Mouse (Mus musculus) testis, adult 2 months (tissue): ENCODE data around the gene Sds. TPM values are rescaled to one million over a fixed set of nuclear protein-coding genes. Genes with fewer than 3 reads are reported as not detected.

ENCODE experiments used
- H3K27ac ChIP-seq: fragments of 200-500 bp; 2 replicates; pipeline ENCODE4 v1.5.1; 2012; ENCODE audit warnings: low read depth, low read length; ENCODE audit not compliant: control insufficient read depth, insufficient read depth
- H3K27me3 ChIP-seq: fragments of 200-500 bp; 2 replicates; pipeline ENCODE4 v1.6.1; 2012; ENCODE audit warnings: mild to moderate bottlenecking, low read length, moderate library complexity; ENCODE audit not compliant: control insufficient read depth, insufficient read depth
- H3K36me3 ChIP-seq: fragments of 200-500 bp; 2 replicates; pipeline ENCODE4 v1.6.1; 2012; ENCODE audit warnings: mild to moderate bottlenecking, low read length; ENCODE audit not compliant: control insufficient read depth, insufficient read depth
- H3K4me1 ChIP-seq: fragments of 200-500 bp; 2 replicates; pipeline ENCODE4 v1.6.1; 2012; ENCODE audit warnings: low read length; ENCODE audit not compliant: control insufficient read depth, insufficient read depth
- H3K4me3 ChIP-seq: fragments of 200-500 bp; 2 replicates; pipeline ENCODE4 v1.5.1; 2012; ENCODE audit warnings: low read depth, mild to moderate bottlenecking, low read length, moderate library complexity, mixed read lengths; ENCODE audit not compliant: control insufficient read depth
- CTCF ChIP-seq: fragments of 200-500 bp; IDR thresholded peaks from 2 replicates; pipeline ENCODE4 v1.5.1; 2012; ENCODE audit warnings: low read depth, mild to moderate bottlenecking, inconsistent platforms, low read length, moderate library complexity; ENCODE audit not compliant: control insufficient read depth, insufficient read depth, insufficient replicate concordance
- POLR2A ChIP-seq: fragments of 200-500 bp; IDR thresholded peaks from 2 replicates; pipeline ENCODE4 v1.6.1; 2012; ENCODE audit warnings: low read depth, mild to moderate bottlenecking, inconsistent platforms, low read length, moderate library complexity; ENCODE audit not compliant: control insufficient read depth
- polyA plus RNA-seq: library from polyadenylated mRNA; depleted of rRNA; stranded (reverse); fragments of >200 nt; gene quantifications from 2 replicates; pipeline ENCODE4 v1.2.3, GENCODE M21; 2012

The Sds gene
- polyA plus RNA-seq, 1 experiment = 1.1 TPM

- no peaks in the 10 kb centered on the region for H3K36me3 ChIP-seq
- H3K4me3 ChIP-seq = no peak overlapping the region
- H3K4me1 ChIP-seq = peaks cover 24% of the 10 kb centered on the region
- no peak overlapping the region for H3K27ac ChIP-seq
- TF ChIP-seq CTCF (no peak), POLR2A (no peak)
- peaks cover 11% of the 10 kb centered on the region for H3K27me3 ChIP-seq
These were observed 39.3 kb upstream of the Sds start for GRCm38 (mm10) chr5:120436885-120437495.

- Histone ChIP-seq H3K4me1 (peaks cover 20% of the 10 kb centered on the region), H3K27me3 (peaks cover 7% of the 10 kb centered on the region), H3K36me3 (no peaks in the 10 kb centered on the region), H3K4me3 (no peak overlapping the region), H3K27ac (no peak overlapping the region)
- TF ChIP-seq CTCF = no peak
- TF ChIP-seq POLR2A = no peak
These were observed 38.8 kb upstream of the Sds start for GRCm38 (mm10) chr5:120437539-120437938.

GRCm38 (mm10) chr5:120437986-120438385 lies 38.3 kb upstream of the Sds start:
- H3K4me1 ChIP-seq = peaks cover 20% of the 10 kb centered on the region
- H3K36me3 ChIP-seq = no peaks in the 10 kb centered on the region
- no peak overlapping the region for H3K27ac ChIP-seq
- no peak for TF ChIP-seq POLR2A
- TF ChIP-seq CTCF = no peak
- peaks cover 5% of the 10 kb centered on the region for H3K27me3 ChIP-seq
- no peak overlapping the region for H3K4me3 ChIP-seq

- peaks cover 20% of the 10 kb centered on the region for H3K4me1 ChIP-seq
- no peak for TF ChIP-seq CTCF
- TF ChIP-seq POLR2A = no peak
- no peaks in the 10 kb centered on the region for H3K36me3 ChIP-seq
- peaks cover 2% of the 10 kb centered on the region for H3K27me3 ChIP-seq
- no peak overlapping the region for H3K27ac ChIP-seq
- H3K4me3 ChIP-seq = no peak overlapping the region
These were observed 37.9 kb upstream of the Sds start for GRCm38 (mm10) chr5:120438469-120438868.

- Histone ChIP-seq H3K27ac (no peak overlapping the region), H3K4me3 (no peak overlapping the region), H3K36me3 (no peaks in the 10 kb centered on the region), H3K27me3 (peaks cover 2% of the 10 kb centered on the region), H3K4me1 (peaks cover 20% of the 10 kb centered on the region)
- TF ChIP-seq CTCF (no peak), POLR2A (no peak)
These were observed 37.2 kb upstream of the Sds start for GRCm38 (mm10) chr5:120438991-120439710.

- TF ChIP-seq CTCF (no peak), POLR2A (no peak)
- Histone ChIP-seq H3K4me1 (peaks cover 18% of the 10 kb centered on the region), H3K27me3 (peaks cover 2% of the 10 kb centered on the region), H3K36me3 (no peaks in the 10 kb centered on the region), H3K4me3 (no peak overlapping the region), H3K27ac (no peak overlapping the region)
These were observed 36.2 kb upstream of the Sds start for GRCm38 (mm10) chr5:120439887-120440670.

GRCm38 (mm10) chr5:120440733-120441132 lies 35.6 kb upstream of the Sds start:
- Histone ChIP-seq H3K27me3 (peaks cover 2% of the 10 kb centered on the region), H3K36me3 (no peaks in the 10 kb centered on the region), H3K27ac (no peak overlapping the region), H3K4me1 (peaks cover 12% of the 10 kb centered on the region), H3K4me3 (no peak overlapping the region)
- TF ChIP-seq CTCF (peak; percentile 91), POLR2A (no peak)
